Mouse (Mus musculus) bone marrow, adult 2 months (tissue): ENCODE measurements around the gene Otop1.

ENCODE experiments used
- CTCF ChIP-seq: fragments of 200-500 bp; IDR thresholded peaks from 2 replicates; pipeline ENCODE4 v1.5.1; 2011; ENCODE audit warnings: low read length, control low read depth; ENCODE audit not compliant: control insufficient read depth, insufficient read depth
- POLR2A ChIP-seq: fragments of 200-500 bp; IDR thresholded peaks from 2 replicates; pipeline ENCODE4 v1.6.1; 2011; ENCODE audit warnings: low read depth, mild to moderate bottlenecking, control low read depth, low read length, borderline replicate concordance; ENCODE audit not compliant: control insufficient read depth

- TF ChIP-seq CTCF (no peak), POLR2A (no peak)
Measured at GRCm38 (mm10) chr5:38270942-38271341, 4.8 kb upstream of the Otop1 start.
